Mouse (Mus musculus): ENCODE measurements around the gene Amer2. TPM values are rescaled to one million over a fixed set of nuclear protein-coding genes. Genes with fewer than 3 reads are reported as not detected.
"Not testable (repeated sequence)": the region's sequence is repeated elsewhere in the genome, so short reads cannot be mapped to it uniquely, and the experiment has no call there.

The Amer2 gene
- 0.56 and 0.64 TPM in 2 replicates for polyA plus RNA-seq (2015; fragmentation: Nextera tagmentation; extraction: Ambion mirVana)

DNA sequence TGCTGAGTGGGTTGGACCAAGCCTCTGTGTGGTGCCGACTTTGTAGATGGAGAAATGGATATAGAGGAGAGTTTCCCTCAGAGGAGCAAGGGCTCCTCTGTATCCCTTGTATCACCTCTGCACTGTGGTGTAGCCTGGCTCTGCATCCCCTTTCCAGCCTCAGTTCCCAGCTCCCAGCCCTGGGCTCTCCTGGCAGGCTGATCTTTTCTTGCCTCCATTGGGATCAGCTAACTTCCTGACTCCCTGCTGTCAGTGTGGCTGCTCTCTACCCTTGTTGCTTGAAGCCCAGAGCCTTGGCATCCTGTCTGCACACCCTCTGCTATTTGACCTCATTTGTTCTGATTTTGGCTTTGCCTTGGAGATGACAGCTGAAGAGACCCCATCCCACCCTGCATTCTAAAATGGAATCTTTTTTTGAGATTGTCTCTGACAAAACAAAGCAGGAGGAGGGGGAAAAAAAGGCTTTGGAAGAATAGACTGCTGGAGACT is at the start of gene Amer2:
Gene Amer2 (plus strand): TSS at position 439 of the 489 bp plus-strand sequence.
- Histone ChIP-seq H3K36me3 (ENCODE audit: control insufficient read depth, insufficient read depth, low read length) (no peaks in the 10 kb centered on the region), H3K9ac (ENCODE audit: low read depth, low read length) (no peak within 1 kb of the TSS), H3K27ac (ENCODE audit: low read length) (no peak within 1 kb of the TSS), H3K4me1 (ENCODE audit: control insufficient read depth, insufficient read depth, low read length) (no peaks in the 10 kb centered on the region), H3K4me2 (ENCODE audit: low read depth, low read length) (no peak within 1 kb of the TSS), H3K27me3 (replicated peaks; ENCODE audit: control insufficient read depth, insufficient read depth, low read length) (no peaks in the 10 kb centered on the region; the same call in 1 of the 2 replicates), H3K9me3 (ENCODE audit: control insufficient read depth, low read length) (no peaks in the 10 kb centered on the region), H3K4me3 (ENCODE audit: low read length) (no peak within 1 kb of the TSS)
- no peak for ATAC-seq
- WGBS, result 45% methylated on average over 1 of the region's 1 CpGs

DNA sequence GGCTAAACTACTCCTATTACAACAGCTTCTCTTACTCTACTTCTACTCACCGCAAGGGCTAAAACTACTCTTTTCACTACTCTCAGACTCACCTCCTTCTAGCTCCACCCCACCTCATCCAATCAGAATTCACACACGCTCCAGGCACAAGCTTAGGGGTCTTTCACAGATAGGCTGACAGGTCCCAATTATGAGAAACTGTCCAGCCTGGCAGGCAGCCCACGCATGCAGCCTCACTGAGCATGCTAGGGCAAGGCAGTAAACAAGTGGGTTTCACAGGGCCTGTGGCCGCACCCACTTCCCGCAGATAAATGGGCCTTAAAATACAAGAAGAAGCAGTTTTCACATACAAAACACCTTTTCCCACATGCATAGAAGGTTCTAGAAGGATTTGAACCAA is 33.1 kb upstream of the Amer2 start:
- not testable (repeated sequence) for ATAC-seq; H3K27ac ChIP-seq (ENCODE audit: low read length); H3K36me3 ChIP-seq (ENCODE audit: control insufficient read depth, insufficient read depth, low read length); H3K4me2 ChIP-seq (ENCODE audit: low read depth, low read length); H3K9ac ChIP-seq (ENCODE audit: low read depth, low read length); H3K27me3 ChIP-seq (replicated peaks; ENCODE audit: control insufficient read depth, insufficient read depth, low read length); H3K9me3 ChIP-seq (ENCODE audit: control insufficient read depth, low read length); H3K4me3 ChIP-seq (ENCODE audit: low read length); H3K4me1 ChIP-seq (ENCODE audit: control insufficient read depth, insufficient read depth, low read length)
- 75% methylated on average over 5 of the region's 5 CpGs for WGBS

GRCm38 (mm10) chr14:60340570-60340969 is 32.5 kb upstream of the Amer2 start:
- WGBS, result 69% methylated on average over 4 of the region's 4 CpGs
- no peak overlapping the region for H3K4me3 ChIP-seq (ENCODE audit: low read length)
- no peaks in the 10 kb centered on the region for H3K4me1 ChIP-seq (ENCODE audit: control insufficient read depth, insufficient read depth, low read length)
- no peak overlapping the region for H3K9ac ChIP-seq (ENCODE audit: low read depth, low read length)
- H3K4me2 ChIP-seq (ENCODE audit: low read depth, low read length), result no peak overlapping the region
- H3K36me3 ChIP-seq (ENCODE audit: control insufficient read depth, insufficient read depth, low read length), result no peaks in the 10 kb centered on the region
- no peaks in the 10 kb centered on the region for H3K27me3 ChIP-seq (replicated peaks; ENCODE audit: control insufficient read depth, insufficient read depth, low read length)
- H3K9me3 ChIP-seq (ENCODE audit: control insufficient read depth, low read length), result no peaks in the 10 kb centered on the region
- ATAC-seq, result no peak
- H3K27ac ChIP-seq (ENCODE audit: low read length), result no peak overlapping the region

DNA sequence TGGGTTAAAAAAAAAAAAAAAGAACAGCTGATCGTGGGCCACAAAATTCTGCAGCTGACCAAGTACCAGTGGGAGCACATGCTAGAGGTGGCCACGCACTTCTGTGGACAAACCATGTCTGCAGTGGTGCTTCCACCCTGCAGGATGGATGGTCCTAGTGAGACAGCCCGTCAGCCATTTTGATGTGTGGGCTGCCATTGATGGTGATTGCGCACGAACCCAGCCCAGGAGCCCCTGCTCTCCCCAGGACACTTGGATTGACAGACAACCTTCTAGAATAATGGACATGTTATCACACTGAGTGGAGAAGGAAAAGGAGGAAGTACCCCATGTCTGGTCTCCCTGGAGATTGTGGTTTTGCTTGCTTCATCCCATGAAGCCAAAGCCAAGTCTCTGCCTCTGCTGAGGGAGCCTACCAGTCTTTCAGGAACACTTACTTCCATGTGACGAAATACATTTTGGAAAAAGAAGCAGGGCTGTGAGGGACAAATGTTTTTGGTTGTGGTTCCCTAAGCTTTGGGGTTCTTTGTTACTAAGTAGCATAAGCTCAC is 27.7 kb upstream of the Amer2 start:
- Histone ChIP-seq H3K4me3 (ENCODE audit: low read length) (no peak overlapping the region), H3K9me3 (ENCODE audit: control insufficient read depth, low read length) (no peaks in the 10 kb centered on the region), H3K36me3 (ENCODE audit: control insufficient read depth, insufficient read depth, low read length) (no peaks in the 10 kb centered on the region), H3K27ac (ENCODE audit: low read length) (no peak overlapping the region), H3K9ac (ENCODE audit: low read depth, low read length) (no peak overlapping the region), H3K4me1 (ENCODE audit: control insufficient read depth, insufficient read depth, low read length) (no peaks in the 10 kb centered on the region), H3K27me3 (replicated peaks; ENCODE audit: control insufficient read depth, insufficient read depth, low read length) (no peaks in the 10 kb centered on the region), H3K4me2 (ENCODE audit: low read depth, low read length) (no peak overlapping the region)
- WGBS, result 88% methylated on average over 6 of the region's 6 CpGs
- no peak for ATAC-seq

DNA sequence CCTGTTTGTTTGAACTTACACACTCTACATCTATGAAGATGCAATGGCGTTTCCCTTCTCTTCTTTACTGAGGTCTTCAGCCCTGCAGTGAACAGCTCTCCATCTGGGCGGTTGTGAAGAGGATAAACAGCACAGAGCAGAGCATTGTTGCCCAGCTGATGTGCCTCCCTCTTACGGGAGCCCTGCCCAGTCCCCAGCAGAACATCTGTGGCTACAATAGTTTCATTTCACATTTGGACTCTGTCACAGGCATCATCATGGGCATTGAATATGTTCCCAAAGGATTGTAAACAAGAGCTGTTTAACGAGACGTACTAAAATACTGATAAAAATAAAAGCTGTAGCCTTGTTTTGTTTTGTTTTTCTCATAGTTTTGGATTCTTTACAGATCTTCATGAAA is 14.7 kb upstream of the Amer2 start:
- Histone ChIP-seq H3K36me3 (ENCODE audit: control insufficient read depth, insufficient read depth, low read length) (no peaks in the 10 kb centered on the region), H3K4me3 (ENCODE audit: low read length) (no peak overlapping the region), H3K27ac (ENCODE audit: low read length) (no peak overlapping the region), H3K27me3 (replicated peaks; ENCODE audit: control insufficient read depth, insufficient read depth, low read length) (no peaks in the 10 kb centered on the region), H3K4me2 (ENCODE audit: low read depth, low read length) (no peak overlapping the region), H3K4me1 (ENCODE audit: control insufficient read depth, insufficient read depth, low read length) (no peaks in the 10 kb centered on the region), H3K9ac (ENCODE audit: low read depth, low read length) (no peak overlapping the region), H3K9me3 (ENCODE audit: control insufficient read depth, low read length) (no peaks in the 10 kb centered on the region)
- WGBS, result 84% methylated on average over 5 of the region's 5 CpGs
- ATAC-seq, result no peak

GRCm38 (mm10) chr14:60361380-60362212 is 11.5 kb upstream of the Amer2 start:
- Histone ChIP-seq H3K9me3 (ENCODE audit: control insufficient read depth, low read length) (no peaks in the 10 kb centered on the region), H3K27me3 (replicated peaks; ENCODE audit: control insufficient read depth, insufficient read depth, low read length) (no peaks in the 10 kb centered on the region), H3K9ac (ENCODE audit: low read depth, low read length) (no peak overlapping the region), H3K27ac (ENCODE audit: low read length) (no peak overlapping the region), H3K36me3 (ENCODE audit: control insufficient read depth, insufficient read depth, low read length) (no peaks in the 10 kb centered on the region), H3K4me3 (ENCODE audit: low read length) (no peak overlapping the region), H3K4me2 (ENCODE audit: low read depth, low read length) (no peak overlapping the region), H3K4me1 (ENCODE audit: control insufficient read depth, insufficient read depth, low read length) (no peaks in the 10 kb centered on the region)
- 69% methylated on average over 9 of the region's 9 CpGs for WGBS
- ATAC-seq, result no peak

GRCm38 (mm10) chr14:60366729-60367128 is 6.3 kb upstream of the Amer2 start:
- 64% methylated on average over 1 of the region's 1 CpGs for WGBS
- no peak for ATAC-seq
- H3K9me3 ChIP-seq (ENCODE audit: control insufficient read depth, low read length), result no peaks in the 10 kb centered on the region

DNA sequence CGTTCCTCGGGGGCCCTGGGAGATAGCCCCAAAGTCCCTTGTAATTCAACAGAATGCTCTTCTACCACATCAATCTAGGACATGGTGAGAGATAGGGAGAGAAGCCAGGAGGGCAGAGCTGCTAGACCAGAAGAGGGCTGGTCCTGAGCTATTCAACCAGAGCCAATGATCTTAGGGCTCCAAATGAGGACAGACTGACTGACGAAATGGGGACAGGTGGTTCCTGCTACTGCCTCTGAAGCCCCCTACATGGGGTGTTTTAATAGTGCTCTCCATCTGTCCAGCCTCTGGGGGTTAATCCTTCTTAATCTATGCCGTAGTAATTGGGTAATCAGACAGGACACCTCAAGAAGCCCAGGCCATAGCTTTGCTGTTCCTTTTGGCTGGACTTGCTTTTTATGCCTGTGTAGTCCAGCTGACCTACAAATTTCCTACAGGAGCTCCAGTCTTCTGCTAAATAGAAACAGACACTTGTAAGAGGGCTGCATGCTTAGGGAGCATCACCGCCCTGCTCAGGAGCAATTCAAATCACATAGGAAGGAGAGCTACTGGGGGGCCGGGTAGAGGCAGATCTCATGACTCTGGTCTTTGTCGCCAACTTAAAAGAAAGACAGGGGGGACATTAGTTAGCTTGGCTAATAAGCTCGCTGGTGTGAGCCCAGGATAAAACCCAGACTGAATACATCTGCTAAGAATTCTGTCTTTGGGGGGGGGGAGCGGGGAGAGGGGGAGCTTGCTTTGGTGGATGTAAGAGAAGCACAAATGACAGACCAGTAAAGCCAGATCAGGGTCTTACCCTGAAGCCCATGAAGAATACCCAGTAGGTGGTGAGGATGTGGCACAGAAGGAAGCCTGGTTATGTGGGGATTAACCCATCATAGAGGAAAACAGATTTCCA is 4.0 kb upstream of the Amer2 start:
- WGBS, result 68% methylated on average over 9 of the region's 9 CpGs
- ATAC-seq, result 0 out of 2 replicates have a peak, but pooled peaks have one; percentile 9
- Histone ChIP-seq H3K9ac (ENCODE audit: low read depth, low read length) (no peak overlapping the region), H3K4me2 (ENCODE audit: low read depth, low read length) (no peak overlapping the region), H3K4me1 (ENCODE audit: control insufficient read depth, insufficient read depth, low read length) (no peaks in the 10 kb centered on the region), H3K9me3 (ENCODE audit: control insufficient read depth, low read length) (no peaks in the 10 kb centered on the region), H3K36me3 (ENCODE audit: control insufficient read depth, insufficient read depth, low read length) (no peaks in the 10 kb centered on the region), H3K4me3 (ENCODE audit: low read length) (no peak overlapping the region), H3K27ac (ENCODE audit: low read length) (no peak overlapping the region), H3K27me3 (replicated peaks; ENCODE audit: control insufficient read depth, insufficient read depth, low read length) (no peaks in the 10 kb centered on the region)

More at GRCm38 (mm10) chr14:60366729-60367128, 6.3 kb upstream of the Amer2 start:
- Histone ChIP-seq H3K4me2 (ENCODE audit: low read depth, low read length) (no peak overlapping the region), H3K36me3 (ENCODE audit: control insufficient read depth, insufficient read depth, low read length) (no peaks in the 10 kb centered on the region), H3K9ac (ENCODE audit: low read depth, low read length) (no peak overlapping the region), H3K27ac (ENCODE audit: low read length) (no peak overlapping the region), H3K4me1 (ENCODE audit: control insufficient read depth, insufficient read depth, low read length) (no peaks in the 10 kb centered on the region), H3K4me3 (ENCODE audit: low read length) (no peak overlapping the region), H3K27me3 (replicated peaks; ENCODE audit: control insufficient read depth, insufficient read depth, low read length) (no peaks in the 10 kb centered on the region)
